Mouse (Mus musculus) gonadal fat pad, adult 2 months (tissue): ENCODE measurements around the gene Tank. TPM values are rescaled to one million over a fixed set of nuclear protein-coding genes. Genes with fewer than 3 reads are reported as not detected.

Experiments
- DNase-seq: peaks from one replicate; pipeline ENCODE4 v3.0.0-alpha.2; 2012; ENCODE audit warnings: low read depth
- polyA plus RNA-seq: library from polyadenylated mRNA; depleted of rRNA; stranded (reverse); fragments of >200 nt; gene quantifications from 2 replicates; pipeline ENCODE4 v1.2.3, GENCODE M21; 2012; rRNA removed

Gene Tank
- polyA plus RNA-seq, 1 experiment = 14.2 TPM

GRCm38 (mm10) chr2:61655382-61656281 lies 77.2 kb downstream of the Tank start:
- DNase-seq = no peak

- no peak for DNase-seq
Observed at GRCm38 (mm10) chr2:61656421-61657411, 78.3 kb downstream of the Tank start.

GRCm38 (mm10) chr2:61659254-61659653 lies 80.9 kb downstream of the Tank start:
- DNase-seq = no peak

- no peak for DNase-seq
Observed at GRCm38 (mm10) chr2:61662833-61663232, 84.4 kb downstream of the Tank start.

- DNase-seq = no peak
Observed at GRCm38 (mm10) chr2:61663573-61664241, 85.3 kb downstream of the Tank start.

GRCm38 (mm10) chr2:61667420-61667819 lies 89.0 kb downstream of the Tank start:
- DNase-seq = no peak

- DNase-seq = no peak
Observed at GRCm38 (mm10) chr2:61668260-61668659, 89.9 kb downstream of the Tank start.

- no peak for DNase-seq
Observed at GRCm38 (mm10) chr2:61674555-61674954, 96.2 kb downstream of the Tank start.

GRCm38 (mm10) chr2:61681572-61681971 lies 103.2 kb downstream of the Tank start:
- DNase-seq = no peak

GRCm38 (mm10) chr2:61686533-61686932 lies 108.1 kb downstream of the Tank start:
- no peak for DNase-seq

- no peak for DNase-seq
Observed at GRCm38 (mm10) chr2:61689086-61689485, 110.7 kb downstream of the Tank start.

Other genes starting within 250 kb of the Tank start
- gene Psmd14, start 133.1 kb downstream of the Tank start, polyA plus RNA-seq = 25.5 and 28.7 TPM in 2 replicates
- gene Tbr1, start 224.3 kb downstream of the Tank start, polyA plus RNA-seq = not detected in 2 replicates